Mouse (Mus musculus) T-helper 17 cell (primary cell): ENCODE measurements at regions not wholly inside any gene's neighbourhood (a gene's known extent, or its start where the extent isn't known, plus 50 kb on each side); places are given as distances from the start of the nearest gene placed in this dataset.

ENCODE experiments used
- in situ Hi-C, 2 experiments: fragments of 300-600 bp; cut with MboI, MseI; formaldehyde crosslinking; loops; 1 replicate in 1 of 2; 2 replicates in 1 of 2; pipeline ENCODE4 v1.15.1; 2025; ENCODE audit warnings: high pct_unique_total_duplicates in 2 of 2

GRCm38 (mm10) chr13:42579471-42579870, 101.0 kb upstream of the Phactr1 start:
- in situ Hi-C loops = loop anchor here (25.0 kb wide), 2 partner anchors 867 to 1267 kb away; no protein-coding TSS in a partner anchor

- in situ Hi-C loops = loop anchor here (25.0 kb wide), 2 partner anchors 877 to 1277 kb away; no protein-coding TSS in a partner anchor
Measured at GRCm38 (mm10) chr13:42589136-42589535, 91.3 kb upstream of the Phactr1 start.

GRCm38 (mm10) chr13:42589607-42590006, 90.8 kb upstream of the Phactr1 start:
- in situ Hi-C loops = loop anchor here (25.0 kb wide), 2 partner anchors 877 to 1277 kb away; no protein-coding TSS in a partner anchor

- in situ Hi-C loops = loop anchor here (25.0 kb wide), 2 partner anchors 878 to 1278 kb away; no protein-coding TSS in a partner anchor
Measured at GRCm38 (mm10) chr13:42590415-42590814, 90.0 kb upstream of the Phactr1 start.

DNA sequence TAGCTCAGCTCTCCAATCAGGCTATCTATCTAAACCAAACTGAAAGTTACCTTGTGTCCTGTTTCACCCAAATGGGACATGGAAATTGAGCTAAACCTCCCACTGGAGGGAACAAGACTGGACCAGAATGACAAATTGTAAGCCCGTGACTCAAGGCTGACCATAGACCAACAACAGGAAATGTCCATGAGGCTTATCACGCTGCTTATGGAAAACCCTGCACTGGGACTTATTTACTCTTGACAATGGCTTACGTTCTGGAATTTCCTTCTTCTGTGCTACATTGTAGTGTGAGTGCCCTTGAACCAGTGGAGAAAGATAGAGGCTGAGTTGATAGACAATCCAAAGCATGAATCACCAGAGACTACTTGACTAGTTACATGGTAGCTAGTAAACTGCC, 87.5 kb upstream of the Phactr1 start:
- in situ Hi-C loops = loop anchor here (25.0 kb wide), 2 partner anchors 881 to 1281 kb away; no protein-coding TSS in a partner anchor

- in situ Hi-C loops = loop anchor here (25.0 kb wide), 2 partner anchors 881 to 1281 kb away; no protein-coding TSS in a partner anchor
Measured at GRCm38 (mm10) chr13:42593488-42594170, 86.8 kb upstream of the Phactr1 start.

GRCm38 (mm10) chr13:42595180-42595579, 85.2 kb upstream of the Phactr1 start:
- in situ Hi-C loops = loop anchor here (25.0 kb wide), 2 partner anchors 883 to 1283 kb away; no protein-coding TSS in a partner anchor

DNA sequence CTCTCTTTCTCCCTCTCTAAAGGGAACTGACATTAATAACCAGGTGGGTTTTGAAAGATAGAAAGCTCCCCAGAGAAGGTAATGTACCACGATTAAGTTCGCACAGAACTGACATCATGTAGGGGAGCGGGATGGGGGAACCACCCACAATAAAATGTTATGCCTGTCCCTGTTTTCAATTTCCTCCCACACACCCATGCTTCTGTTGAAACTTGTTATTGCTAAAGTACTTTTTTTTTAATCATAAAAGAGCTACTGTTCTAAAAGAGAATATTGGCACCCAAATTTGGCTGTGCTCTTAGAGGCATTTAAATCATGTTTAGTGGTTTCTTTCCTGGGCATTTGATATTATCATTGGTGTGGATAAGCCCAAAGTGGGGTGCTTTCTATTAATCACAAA, 82.6 kb upstream of the Phactr1 start:
- in situ Hi-C loops = loop anchor here (25.0 kb wide), 2 partner anchors 885 to 1285 kb away; no protein-coding TSS in a partner anchor

DNA sequence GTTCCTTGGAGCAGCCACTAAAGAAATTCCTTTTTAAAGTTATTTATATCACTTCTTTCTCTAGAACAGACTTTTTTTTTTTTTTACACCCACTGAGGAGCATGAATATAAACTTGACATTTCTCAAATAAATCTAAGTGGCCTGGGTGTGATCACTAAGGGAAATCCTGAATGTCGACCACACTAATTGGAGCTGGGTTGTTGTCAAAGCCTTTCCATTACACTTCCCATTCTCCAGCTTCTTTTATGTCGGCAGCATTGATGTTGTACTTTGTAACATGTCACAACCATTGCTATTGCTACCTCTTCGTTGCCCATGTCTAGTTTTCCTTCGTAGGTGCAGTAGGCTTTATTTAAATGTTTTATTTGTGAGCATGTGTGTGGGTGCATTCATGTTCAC, 77.1 kb upstream of the Phactr1 start:
- in situ Hi-C loops = no loop called here

DNA sequence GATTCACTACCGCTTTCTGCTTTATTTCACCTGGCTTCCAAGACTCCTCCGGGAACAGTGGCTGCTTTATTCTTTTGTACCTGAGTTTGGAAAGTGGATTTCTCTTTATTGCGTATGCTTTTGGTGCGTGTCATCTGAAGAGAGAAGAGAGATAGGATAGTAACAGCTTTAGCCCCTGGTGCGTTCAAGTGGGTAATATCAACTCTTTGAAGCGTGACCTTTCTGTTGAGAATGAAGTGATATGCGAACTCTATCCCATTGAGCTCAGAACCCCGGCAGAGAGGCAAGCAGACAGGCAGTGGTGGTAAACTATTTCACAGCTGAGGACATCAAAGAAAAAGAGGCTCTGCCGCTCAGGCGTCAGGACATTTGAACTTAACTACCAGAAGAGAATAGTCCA, 72.7 kb upstream of the Phactr1 start:
- in situ Hi-C loops = no loop called here

DNA sequence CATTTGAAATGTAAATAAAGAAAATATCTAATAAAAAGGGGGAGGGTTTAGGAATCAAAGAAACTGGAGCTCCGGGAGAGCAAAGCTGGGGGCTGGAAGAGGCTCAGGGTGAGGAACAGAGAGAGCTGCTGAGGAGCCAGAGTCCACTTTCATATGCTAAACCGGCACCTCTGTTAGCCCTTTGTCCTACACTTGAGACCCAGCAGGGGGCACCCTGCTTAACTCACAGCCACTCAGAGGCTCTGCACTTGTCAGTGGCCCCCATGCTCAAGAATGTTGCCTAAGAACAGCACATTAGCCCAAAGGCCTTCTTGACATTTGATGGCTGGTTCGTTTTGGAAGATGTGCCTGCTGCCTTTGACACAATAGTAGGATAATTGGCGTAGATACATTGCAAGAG, 71.5 kb upstream of the Phactr1 start:
- in situ Hi-C loops = no loop called here

- in situ Hi-C loops = no loop called here
Measured at GRCm38 (mm10) chr13:42613326-42613725, 67.1 kb upstream of the Phactr1 start.

DNA sequence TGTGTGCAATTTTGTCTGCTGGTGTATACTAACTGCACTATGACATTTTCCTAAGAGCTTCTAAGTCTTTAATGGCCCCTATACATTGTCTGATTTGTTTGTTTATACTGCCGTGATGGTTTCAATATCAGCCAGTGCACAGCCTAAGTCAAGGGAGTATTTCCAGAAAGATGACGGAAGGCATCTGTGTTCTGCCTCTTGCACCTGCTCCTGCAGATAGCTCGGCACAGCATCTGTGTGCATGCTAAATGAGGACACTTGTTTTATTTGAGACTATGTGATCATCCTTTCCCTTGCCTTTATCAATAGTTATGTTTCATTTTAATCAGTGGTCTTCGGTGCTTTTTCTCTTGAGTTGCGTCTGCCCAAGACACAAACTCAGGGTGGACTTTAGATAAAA, 64.6 kb upstream of the Phactr1 start:
- in situ Hi-C loops = no loop called here

GRCm38 (mm10) chr13:42617225-42617624, 63.2 kb upstream of the Phactr1 start:
- in situ Hi-C loops = no loop called here

DNA sequence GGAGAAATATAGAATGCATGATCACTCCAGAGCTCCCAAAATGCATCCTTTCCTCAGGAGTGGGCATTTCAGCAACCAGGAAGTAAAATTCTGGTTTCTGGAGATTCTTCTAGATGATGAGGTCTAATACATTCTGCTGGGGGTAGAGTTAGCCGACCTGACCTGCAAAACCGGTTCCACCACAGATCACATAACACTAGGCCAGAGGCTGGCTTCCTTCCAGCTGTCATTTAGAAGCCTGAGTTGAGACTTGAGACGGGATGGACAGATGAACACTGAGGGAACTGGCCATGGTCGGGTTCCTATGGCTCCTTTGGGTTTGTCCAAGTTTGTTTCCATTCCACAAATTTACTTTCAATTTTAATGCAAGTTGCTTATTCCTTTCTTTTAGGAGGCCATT, 62.6 kb upstream of the Phactr1 start:
- in situ Hi-C loops = no loop called here

GRCm38 (mm10) chr13:42619555-42620280, 60.7 kb upstream of the Phactr1 start:
- in situ Hi-C loops = no loop called here

DNA sequence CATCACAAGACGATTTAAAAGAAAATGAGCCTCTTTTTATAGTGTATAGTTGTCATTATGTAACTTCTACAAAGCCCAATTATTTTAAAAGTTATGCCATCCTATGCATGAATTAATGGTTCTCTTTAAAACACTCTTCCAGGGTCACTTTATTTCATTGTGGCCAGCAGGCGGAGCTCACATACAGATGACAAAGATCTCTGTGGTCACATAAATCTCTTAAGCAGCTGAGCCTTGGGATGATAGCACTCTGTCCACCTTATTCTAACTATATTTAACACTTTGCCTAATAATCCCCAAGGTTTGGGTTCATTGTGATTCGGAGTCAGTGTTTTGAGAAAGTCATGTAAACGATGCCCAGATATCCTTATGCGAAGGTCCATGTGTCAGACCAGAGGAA, 56.9 kb upstream of the Phactr1 start:
- in situ Hi-C loops = no loop called here
